Mouse (Mus musculus) bone marrow macrophage, adult 2 months (primary cell): Measurements from ENCODE around the gene Plin2. TPM values are rescaled to one million over a fixed set of nuclear protein-coding genes. Genes with fewer than 3 reads are reported as not detected.

Source experiments
- H3K27ac ChIP-seq: 2 replicates; pipeline ENCODE4 v1.5.1; 2012; ENCODE audit warnings: low read depth, low read length; ENCODE audit not compliant: insufficient read depth
- H3K4me1 ChIP-seq: 2 replicates; pipeline ENCODE4 v1.6.1; 2012; ENCODE audit warnings: low read length; ENCODE audit not compliant: control insufficient read depth, insufficient read depth
- H3K4me3 ChIP-seq: 2 replicates; pipeline ENCODE4 v1.5.1; 2012; ENCODE audit warnings: mild to moderate bottlenecking, low read length, moderate library complexity; ENCODE audit not compliant: insufficient read depth
- CTCF ChIP-seq: IDR thresholded peaks from 2 replicates; pipeline ENCODE4 v1.5.1; 2012; ENCODE audit warnings: low read depth, mild to moderate bottlenecking, low read length, moderate library complexity
- POLR2A ChIP-seq: IDR thresholded peaks from 2 replicates; pipeline ENCODE4 v1.6.1; 2012; ENCODE audit warnings: mild to moderate bottlenecking, low read depth, low read length, borderline replicate concordance
- polyA plus RNA-seq: library from polyadenylated mRNA; stranded (reverse); fragments of >200 nt; gene quantifications from 2 replicates; pipeline ENCODE4 v1.2.4, GENCODE M21; 2012; ENCODE audit not compliant: missing spikeins, insufficient read depth, insufficient read length

Gene Plin2
- polyA plus RNA-seq, 1 experiment: 397 TPM

DNA sequence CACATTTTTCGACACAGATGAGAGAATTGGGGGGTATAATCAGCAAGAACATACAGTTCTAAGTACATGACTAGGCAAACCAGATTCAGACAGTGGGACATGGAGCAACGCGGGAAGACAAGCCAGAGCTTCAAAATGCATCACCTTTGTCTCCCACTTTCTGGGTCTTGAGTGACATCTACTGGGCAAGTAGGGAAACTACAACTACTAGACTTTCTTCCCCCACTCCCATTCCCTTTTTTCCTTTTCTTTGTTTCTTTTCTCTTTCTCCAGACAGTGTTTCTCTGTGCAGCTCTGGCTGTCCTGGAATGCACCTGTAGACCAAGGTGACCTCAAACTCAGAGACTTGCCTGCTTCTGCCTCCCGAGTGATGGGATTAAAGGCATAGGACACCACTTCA lies 27.0 kb upstream of the Plin2 start:
- TF ChIP-seq POLR2A: no peak
- TF ChIP-seq CTCF: peak; percentile 45; the same call in 1 of the 2 replicates
- H3K4me3 ChIP-seq: no peak overlapping the region
- peaks cover 4% of the 10 kb centered on the region; the same call in 1 of the 2 replicates for H3K4me1 ChIP-seq
- H3K27ac ChIP-seq: no peak overlapping the region

DNA sequence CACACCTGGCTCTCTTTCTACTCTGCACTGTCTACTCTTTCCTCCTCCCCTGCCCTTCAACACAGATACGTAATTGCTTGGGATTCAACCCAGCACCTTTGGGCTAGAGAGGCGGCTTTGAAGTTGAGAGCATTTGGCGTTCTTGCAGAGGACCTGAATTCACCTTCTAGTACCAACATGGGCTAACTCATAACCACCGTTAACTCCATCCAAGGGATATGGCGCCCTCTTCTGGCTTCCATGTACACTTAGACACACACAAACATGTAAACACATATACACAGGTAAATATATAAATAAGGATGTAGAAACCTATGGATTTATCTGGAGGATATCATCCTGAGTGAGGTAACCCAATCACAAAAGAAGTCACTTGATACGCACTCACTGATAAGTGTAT lies 25.2 kb upstream of the Plin2 start:
- no peak overlapping the region for H3K27ac ChIP-seq
- TF ChIP-seq CTCF (0 out of 2 replicates have a peak, but pooled peaks have one; percentile 18), POLR2A (no peak)
- H3K4me3 ChIP-seq: no peak overlapping the region
- H3K4me1 ChIP-seq: peaks cover 16% of the 10 kb centered on the region

DNA sequence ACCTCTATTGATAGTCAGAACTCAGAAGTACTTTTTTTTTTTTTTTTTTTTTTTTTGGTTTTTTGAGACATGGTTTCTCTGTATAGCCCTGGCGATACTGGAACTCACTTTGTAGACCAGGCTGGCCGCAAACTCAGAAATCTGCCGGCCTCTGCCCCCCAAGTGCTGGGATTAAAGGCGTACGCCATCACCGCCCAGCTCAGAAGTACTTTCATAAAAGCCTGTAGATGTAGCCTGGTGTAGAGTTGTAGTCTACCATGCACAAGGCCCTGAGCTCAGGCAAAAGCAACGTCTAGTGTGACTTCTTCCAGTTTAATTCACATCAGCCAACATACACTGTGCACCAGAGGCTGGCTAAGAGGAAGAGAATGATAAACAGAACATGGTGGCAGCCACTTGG lies 23.1 kb upstream of the Plin2 start:
- Histone ChIP-seq H3K4me1 (peaks cover 29% of the 10 kb centered on the region), H3K27ac (no peak overlapping the region), H3K4me3 (no peak overlapping the region)
- TF ChIP-seq POLR2A (no peak), CTCF (no peak)

DNA sequence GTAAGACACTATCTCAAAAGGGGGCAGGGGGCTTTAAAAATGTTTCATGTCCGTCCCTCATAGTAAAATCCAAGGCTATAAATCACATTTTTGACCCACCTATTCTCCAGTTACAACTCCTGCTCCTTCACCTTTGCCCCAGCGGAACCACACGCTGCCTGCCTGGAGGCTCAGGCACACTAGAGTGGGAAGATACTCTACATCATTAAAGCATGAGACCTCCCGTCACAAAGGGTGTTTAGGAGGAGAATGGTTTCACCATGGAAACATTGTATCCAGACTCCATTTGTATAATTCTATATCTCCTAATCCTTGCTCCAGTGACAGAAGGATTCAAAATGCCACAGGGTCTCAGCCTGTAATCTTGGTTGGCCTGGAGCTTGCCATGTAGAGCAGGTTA lies 21.4 kb upstream of the Plin2 start:
- Histone ChIP-seq H3K27ac (no peak overlapping the region), H3K4me1 (peaks cover 42% of the 10 kb centered on the region), H3K4me3 (no peak overlapping the region)
- no peak for TF ChIP-seq POLR2A
- TF ChIP-seq CTCF: no peak

DNA sequence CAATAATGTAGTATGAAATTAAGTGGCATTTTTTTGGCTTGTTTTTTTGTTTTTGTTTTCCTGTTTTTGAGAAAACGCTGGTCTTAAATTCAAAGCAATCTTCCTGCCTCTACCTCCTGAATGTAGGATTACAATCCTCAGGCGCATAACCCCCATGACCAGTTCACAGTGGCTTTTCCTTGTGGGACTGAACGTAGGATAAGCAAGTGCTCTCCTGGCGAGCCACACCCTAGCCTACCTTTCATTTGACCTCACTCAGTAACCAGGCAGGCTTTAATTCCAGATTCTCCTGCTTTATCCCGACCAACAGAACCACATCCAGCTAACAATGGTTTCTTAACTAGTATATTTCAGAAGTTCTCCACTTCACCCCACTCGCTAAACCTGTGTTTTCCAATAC lies 20.9 kb upstream of the Plin2 start:
- Histone ChIP-seq H3K27ac (peak overlapping the region; percentile 50), H3K4me1 (peaks cover 47% of the 10 kb centered on the region)
- TF ChIP-seq POLR2A: no peak
- no peak for TF ChIP-seq CTCF

DNA sequence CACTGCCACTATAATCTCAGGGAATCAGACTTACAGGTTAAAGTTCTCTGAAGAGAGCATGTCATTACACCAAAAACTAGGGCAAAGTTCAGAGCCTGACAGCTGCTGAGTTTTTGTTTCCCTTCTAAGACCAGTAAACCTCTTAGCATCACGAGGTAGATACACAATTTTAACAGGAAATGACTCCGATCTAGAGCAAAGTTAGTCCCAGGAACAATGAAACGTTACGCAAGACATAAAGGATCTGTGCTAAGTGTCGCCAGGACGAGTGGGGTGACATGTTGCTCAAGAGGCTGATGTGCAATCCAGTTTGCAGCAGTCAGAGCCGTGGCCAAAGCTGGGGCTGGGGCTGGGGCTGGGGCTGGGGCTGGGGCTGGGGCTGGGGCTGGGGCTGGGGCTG lies 20.3 kb upstream of the Plin2 start:
- H3K27ac ChIP-seq: peak overlapping the region; percentile 92
- TF ChIP-seq CTCF: no peak
- no peak for TF ChIP-seq POLR2A

More for the DNA sequence above, 20.9 kb upstream of the Plin2 start:
- no peak overlapping the region for H3K4me3 ChIP-seq

DNA sequence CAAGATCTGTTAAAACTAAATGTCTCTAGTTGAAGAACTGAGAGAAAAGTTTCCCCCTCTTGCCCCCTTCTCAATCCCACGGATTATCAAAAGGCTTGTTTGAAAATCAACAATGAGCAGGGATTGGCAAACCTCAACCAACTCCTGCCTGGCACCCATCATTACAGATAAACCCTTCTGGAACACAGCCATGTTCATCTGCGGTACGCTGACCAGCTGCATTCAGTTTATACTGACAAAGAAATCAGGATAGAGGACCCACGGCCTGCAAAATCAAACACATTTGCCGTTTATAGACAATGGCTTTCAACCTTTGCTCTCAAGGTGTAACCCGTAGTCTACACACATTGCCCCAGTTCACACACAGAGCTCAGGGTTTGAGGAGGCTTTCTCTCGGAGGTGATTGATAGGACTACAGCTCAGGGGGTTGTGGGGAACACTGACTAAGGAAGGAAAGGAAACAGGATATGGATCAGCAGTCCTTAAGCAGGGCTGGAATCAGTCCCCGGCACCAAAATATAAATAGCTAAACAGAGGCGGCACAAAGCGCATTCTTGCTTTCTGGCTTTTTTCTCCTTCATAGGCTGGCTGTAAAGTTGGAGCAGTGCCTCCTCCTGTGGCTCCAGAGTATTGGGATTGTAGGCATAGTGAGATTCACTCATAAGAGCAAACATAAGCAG lies 19.3 kb upstream of the Plin2 start:
- Histone ChIP-seq H3K4me1 (peaks cover 55% of the 10 kb centered on the region), H3K27ac (peak overlapping the region; percentile 92), H3K4me3 (no peak overlapping the region)
- TF ChIP-seq POLR2A (no peak), CTCF (no peak)

More for the DNA sequence above, 20.3 kb upstream of the Plin2 start:
- H3K4me3 ChIP-seq: no peak overlapping the region
- peaks cover 53% of the 10 kb centered on the region for H3K4me1 ChIP-seq

DNA sequence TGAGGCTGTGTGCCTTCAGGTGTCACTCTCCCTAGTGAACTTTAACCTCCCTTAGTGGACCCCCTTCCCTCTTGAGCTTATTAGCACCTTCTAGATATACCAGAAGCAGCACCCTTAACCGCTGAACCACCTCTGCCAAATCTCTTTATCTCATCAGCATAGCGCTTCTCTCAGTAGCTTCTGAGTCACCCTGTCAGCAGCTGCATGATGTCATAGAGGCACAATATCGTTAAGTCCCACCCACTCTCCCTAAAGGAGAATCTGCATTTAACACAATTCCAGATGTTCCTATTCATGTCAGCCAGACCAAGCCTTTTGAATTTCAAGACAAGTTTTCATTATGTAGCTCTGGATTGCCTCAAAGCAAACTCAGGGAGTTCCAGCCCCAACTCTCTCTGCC lies 16.7 kb upstream of the Plin2 start:
- H3K4me1 ChIP-seq: peaks cover 60% of the 10 kb centered on the region
- H3K27ac ChIP-seq: peak overlapping the region; percentile 60
- no peak for TF ChIP-seq POLR2A
- no peak for TF ChIP-seq CTCF
- no peak overlapping the region for H3K4me3 ChIP-seq

DNA sequence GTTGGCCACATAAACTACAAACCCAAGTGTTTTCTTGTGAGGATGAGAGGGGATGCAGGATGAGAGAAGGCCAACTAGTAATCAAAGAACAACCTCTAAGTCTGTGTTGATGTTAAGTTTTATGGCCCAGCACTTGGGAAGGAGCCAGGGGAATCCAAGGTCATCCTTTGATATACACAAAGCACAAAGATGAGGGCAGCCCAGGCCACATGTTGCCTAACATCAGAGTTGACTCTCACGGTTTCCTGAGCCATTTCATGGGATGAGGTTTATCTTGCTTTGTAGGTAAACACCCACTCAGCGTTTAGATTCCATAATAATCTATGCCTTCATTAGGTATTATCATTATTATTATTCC lies 16.1 kb upstream of the Plin2 start:
- Histone ChIP-seq H3K4me3 (no peak overlapping the region), H3K4me1 (peaks cover 55% of the 10 kb centered on the region), H3K27ac (peak overlapping the region; percentile 49)
- TF ChIP-seq CTCF (no peak), POLR2A (no peak)

DNA sequence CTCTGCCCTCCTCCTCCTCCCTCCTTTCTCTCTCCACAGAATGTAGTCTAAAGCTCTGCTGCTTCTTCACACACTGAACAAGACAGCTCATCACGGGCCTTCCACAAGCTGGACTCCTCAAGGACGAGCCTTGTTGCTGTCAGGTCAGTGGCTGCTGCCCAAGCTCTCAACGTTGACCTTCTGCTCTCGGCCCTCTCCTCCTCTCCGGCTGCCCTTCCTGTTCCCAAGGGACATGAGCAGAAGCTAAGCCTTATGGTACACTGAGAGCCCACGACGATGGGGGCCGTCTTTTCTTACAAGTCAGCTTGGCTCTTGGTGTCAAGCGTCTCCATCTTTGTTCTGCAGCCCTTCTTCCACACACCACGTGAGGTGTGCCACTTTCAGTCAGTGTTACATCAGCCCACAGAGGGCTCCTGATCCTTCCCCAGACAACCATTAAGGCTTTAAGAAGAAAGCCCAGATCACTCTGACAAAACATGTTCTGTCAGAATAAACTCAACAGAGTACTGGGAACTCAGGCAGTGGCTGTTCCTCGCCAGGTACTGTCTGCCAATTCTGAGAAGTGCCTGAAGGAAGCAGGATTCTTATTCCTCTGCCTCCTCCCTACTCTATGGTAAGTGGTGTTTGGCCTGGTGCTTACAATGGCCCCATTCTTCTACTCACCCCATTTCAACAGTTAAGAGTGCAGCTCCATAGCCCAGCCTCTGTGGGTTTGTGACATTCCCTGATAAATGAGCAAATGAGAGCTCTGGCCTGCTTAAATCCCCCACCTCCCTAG lies 15.6 kb upstream of the Plin2 start:
- Histone ChIP-seq H3K4me3 (no peak overlapping the region), H3K27ac (no peak overlapping the region), H3K4me1 (peaks cover 50% of the 10 kb centered on the region)
- no peak for TF ChIP-seq POLR2A
- no peak for TF ChIP-seq CTCF
